In the genomic region with DNA sequence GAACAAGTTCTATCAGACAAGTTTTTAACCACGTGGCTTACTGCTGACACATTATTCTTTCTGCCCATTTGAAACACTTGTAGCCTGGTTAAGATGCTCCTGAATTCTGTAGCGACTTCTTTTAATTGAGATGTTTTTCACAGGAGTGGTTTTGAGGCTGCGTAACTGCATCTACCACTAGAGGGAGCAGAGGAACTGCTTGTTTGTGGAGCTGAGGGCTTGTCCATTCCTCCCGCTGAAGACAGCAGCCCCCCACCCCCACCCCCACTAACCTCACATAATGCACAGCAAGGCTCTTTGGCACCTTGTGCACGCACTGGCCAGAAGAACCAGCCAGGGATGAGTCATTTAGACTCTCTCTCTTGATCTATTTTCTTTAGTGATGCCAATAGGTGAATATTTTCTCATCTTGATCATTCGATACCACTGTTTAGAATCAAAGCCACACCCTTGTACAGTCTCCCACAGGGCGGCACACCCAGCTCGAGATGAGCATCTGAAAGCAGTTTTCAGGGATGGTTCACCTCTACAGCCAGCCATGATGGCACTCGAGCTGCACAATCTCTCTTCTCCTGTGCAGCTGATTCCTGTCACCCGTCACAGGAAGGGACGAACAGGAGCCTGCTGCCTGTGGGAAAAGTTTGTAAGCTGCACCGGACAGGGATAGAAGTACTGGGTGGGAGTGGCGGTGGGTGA, we compare ENCODE assay signal across 9 mouse cellular contexts.
DNase-seq lines count a peak whose midpoint lies in the region; ATAC-seq lines count a peak whose summit lies in the region.
"Had no signal": no experiment of that assay in that cellular context is flagged by ENCODE, and none has a peak within 500 bp of the region (broad histone marks: within the 10 kb centered on the region; RNA-seq: fewer than 3 reads in every experiment).

No protein-coding gene starts in this region.

- no peak overlapping the region for H3K27ac ChIP-seq in neural tube, embryonic 15.5 days (replicated peaks)
- H3K27ac ChIP-seq: embryonic facial prominence, embryonic 15.5 days; limb, embryonic 13.5 days had no signal

- H3K9ac ChIP-seq in neural tube, embryonic 15.5 days (replicated peaks): no peak overlapping the region
- H3K9ac ChIP-seq: embryonic facial prominence, embryonic 15.5 days; limb, embryonic 13.5 days had no signal

- 0 out of 2 replicates have a peak, but pooled peaks have one; percentile 50 for ATAC-seq in common myeloid progenitor, adult 5-6 weeks (replicated peaks; ENCODE audit: low read depth, poor library complexity, severe bottlenecking)
- ATAC-seq in megakaryocyte progenitor cell, adult 5-6 weeks (replicated peaks; ENCODE audit: poor library complexity): peak; percentile 74
- ATAC-seq in neural tube, embryonic 15.5 days (ENCODE audit: low FRiP score): no peak

- H3K9me3 ChIP-seq in neural tube, embryonic 15.5 days (replicated peaks): no peaks in the 10 kb centered on the region
- H3K9me3 ChIP-seq: embryonic facial prominence, embryonic 15.5 days; limb, embryonic 13.5 days had no signal

- peak; percentile 52 for DNase-seq in kidney, postnatal 10 days
- DNase-seq in kidney, adult 11 months: no peak
- DNase-seq in 416B (ENCODE audit: low read depth): peak; percentile 34
- peak; percentile 84 for DNase-seq in ES-CJ7 (ENCODE audit: low read depth, low spot score)

- WGBS in neural tube, embryonic 15.5 days: 81% methylated on average over 13 of the region's 13 CpGs

- no peak overlapping the region for H3K4me3 ChIP-seq in neural tube, embryonic 15.5 days (replicated peaks)
- H3K4me3 ChIP-seq: embryonic facial prominence, embryonic 15.5 days; limb, embryonic 13.5 days had no signal

- H3K4me1 ChIP-seq in neural tube, embryonic 15.5 days: no peaks in the 10 kb centered on the region
- H3K4me1 ChIP-seq: embryonic facial prominence, embryonic 15.5 days; limb, embryonic 13.5 days had no signal

- H3K4me2 ChIP-seq in neural tube, embryonic 15.5 days: no peak overlapping the region
- H3K4me2 ChIP-seq: embryonic facial prominence, embryonic 15.5 days; limb, embryonic 13.5 days had no signal

- H3K27me3 ChIP-seq in neural tube, embryonic 15.5 days (replicated peaks): no peaks in the 10 kb centered on the region
- H3K27me3 ChIP-seq: embryonic facial prominence, embryonic 15.5 days; limb, embryonic 13.5 days had no signal

- H3K36me3 ChIP-seq in neural tube, embryonic 15.5 days: peaks cover 86% of the 10 kb centered on the region
